Mouse (Mus musculus) granulocyte monocyte progenitor cell, adult 5-6 weeks (primary cell): ENCODE data around the gene Olfr736. TPM values are rescaled to one million over a fixed set of nuclear protein-coding genes. Genes with fewer than 3 reads are reported as not detected.

Source experiments
- ATAC-seq: replicated peaks from 2 replicates; pipeline ENCODE4 v1.8.0; 2016; ENCODE audit warnings: mild to moderate bottlenecking, moderate TSS enrichment, inconsistent platforms; ENCODE audit not compliant: poor library complexity, severe bottlenecking
- total RNA-seq, 2 experiments: library from RNA; stranded (forward) in 1 of 2; stranded (reverse) in 1 of 2; fragments of 200-712, 200-1000 nt in 1 of 2; fragments of >200 nt in 1 of 2; fragmentation: Nextera tagmentation in 1 of 2; gene quantifications; 2 replicates each; pipeline ENCODE4 v1.2.3; 2014 to 2017

The Olfr736 gene
- total RNA-seq (2014; fragmentation: Nextera tagmentation) = not detected in 2 replicates
- total RNA-seq (2017) = not detected in 2 replicates

DNA sequence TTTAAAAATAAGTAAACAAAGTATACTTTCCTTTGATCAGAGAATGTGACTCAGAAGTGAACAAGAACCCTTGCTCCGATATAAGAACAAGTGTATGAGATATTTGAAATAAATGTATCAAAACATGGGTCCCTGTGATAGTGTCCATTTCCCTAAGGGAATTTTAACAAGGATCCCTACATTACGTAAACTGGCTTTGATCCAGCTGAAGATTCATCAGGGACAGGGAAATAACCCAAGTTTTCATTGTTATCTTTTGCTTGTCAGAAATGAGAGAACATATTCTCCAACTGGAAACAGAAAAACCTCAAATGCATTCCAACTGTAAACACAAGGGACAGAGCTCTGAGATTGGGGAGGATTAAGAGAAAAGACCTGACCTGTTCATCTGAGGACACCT lies at the start of gene Olfr736:
TSS of gene Olfr736 (plus strand) at position 301 of the 400 bp plus-strand sequence.
- no peak for ATAC-seq

GRCm38 (mm10) chr14:50348796-50349195 lies 32.2 kb upstream of the Olfr736 start, which contains the start of gene Olfr735:
TSS of gene Olfr735 (minus strand) at chr14:50348872.
- no peak for ATAC-seq

- ATAC-seq = peak; percentile 88
Observed at GRCm38 (mm10) chr14:50352438-50352837, 28.5 kb upstream of the Olfr736 start.

GRCm38 (mm10) chr14:50356725-50357124 lies 24.2 kb upstream of the Olfr736 start:
- ATAC-seq = no peak

DNA sequence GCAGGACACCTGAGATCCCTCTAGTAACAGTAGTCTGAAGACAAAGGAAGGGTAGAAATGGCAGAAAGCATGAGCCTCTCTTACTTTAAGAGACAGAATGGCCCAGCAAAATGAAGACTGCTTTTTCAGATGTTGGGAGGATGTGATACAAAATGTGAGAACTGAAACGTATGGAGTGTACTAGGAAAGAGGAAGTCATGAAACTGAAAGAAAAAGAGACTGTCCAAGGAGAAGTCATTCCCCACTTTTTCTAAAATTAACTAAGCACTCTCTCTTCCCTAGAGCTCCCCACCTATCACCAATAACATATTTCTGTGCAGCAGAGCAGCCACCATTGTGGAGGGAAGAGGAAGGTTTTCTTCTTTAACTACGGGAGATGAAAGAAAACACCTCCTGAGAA lies 23.4 kb upstream of the Olfr736 start, which contains the start of gene Tlr11:
TSS of gene Tlr11 (plus strand) at position 322 of the 400 bp plus-strand sequence.
- peak; percentile 93 for ATAC-seq

DNA sequence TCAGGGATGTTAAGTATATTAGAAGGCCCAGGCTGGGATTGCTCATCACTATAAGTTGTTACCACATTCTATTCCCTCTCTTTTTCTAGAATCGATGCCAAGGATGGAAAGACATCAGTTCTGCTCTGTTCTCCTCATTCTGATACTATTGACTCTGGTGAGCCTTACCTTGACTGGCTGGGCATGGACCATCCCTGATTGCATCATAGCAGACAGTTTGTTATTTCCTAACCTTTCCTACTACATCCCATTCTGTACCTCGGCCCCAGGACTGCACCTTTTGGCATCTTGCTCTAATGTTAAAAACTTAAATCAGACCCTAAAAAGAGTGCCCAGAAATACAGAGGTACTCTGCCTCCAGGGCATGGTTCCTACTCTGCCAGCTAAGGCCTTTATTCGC lies 20.5 kb upstream of the Olfr736 start:
- ATAC-seq = no peak

- ATAC-seq = peak; percentile 56
Observed at GRCm38 (mm10) chr14:50363561-50363960, 17.4 kb upstream of the Olfr736 start.

DNA sequence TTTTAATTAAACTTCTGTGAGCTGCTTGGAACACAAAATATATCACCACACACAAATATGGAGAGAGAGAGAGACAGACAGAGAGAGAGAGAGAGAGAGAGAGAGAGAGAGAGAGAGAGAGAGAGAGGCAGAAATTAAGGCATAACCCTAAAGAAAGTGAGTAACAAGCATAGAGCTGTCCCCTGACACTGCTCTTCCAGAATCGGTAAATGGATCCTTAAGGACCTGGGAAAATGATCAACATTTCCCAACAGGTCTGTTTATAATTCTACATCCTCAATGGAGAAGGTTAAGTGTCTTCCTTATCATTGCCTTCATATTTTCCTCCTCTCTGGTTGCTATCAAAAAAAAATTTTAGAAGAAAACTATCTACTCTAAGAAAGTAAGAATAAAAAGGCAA lies 26.3 kb downstream of the Olfr736 start, which contains the start of gene Olfr738:
TSS of gene Olfr738 (plus strand) at position 301 of the 400 bp plus-strand sequence.
- ATAC-seq = no peak

- ATAC-seq = no peak
Observed at GRCm38 (mm10) chr14:50418326-50418725, 37.4 kb downstream of the Olfr736 start, which contains the start of gene Olfr739. TSS of gene Olfr739 (plus strand) at chr14:50418626.

Other genes starting within 250 kb of the Olfr736 start
- not detected in 2 replicates for gene Olfr728, start 238.5 kb upstream of the Olfr736 start, total RNA-seq (2014; fragmentation: Nextera tagmentation)
- not detected in 2 replicates for gene Olfr728, start 238.5 kb upstream of the Olfr736 start, total RNA-seq (2017)
- gene Olfr729, start 228.3 kb upstream of the Olfr736 start, total RNA-seq (2014; fragmentation: Nextera tagmentation) = not detected in 2 replicates
- not detected in 2 replicates for gene Olfr729, start 228.3 kb upstream of the Olfr736 start, total RNA-seq (2017)
- not detected in 2 replicates for gene Olfr730, start 193.0 kb upstream of the Olfr736 start, total RNA-seq (2014; fragmentation: Nextera tagmentation)
- gene Olfr730, start 193.0 kb upstream of the Olfr736 start, total RNA-seq (2017) = not detected in 2 replicates
- gene Olfr731, start 139.3 kb upstream of the Olfr736 start, total RNA-seq (2014; fragmentation: Nextera tagmentation) = not detected in 2 replicates
- not detected in 2 replicates for gene Olfr731, start 139.3 kb upstream of the Olfr736 start, total RNA-seq (2017)
- gene Olfr732, start 97.0 kb upstream of the Olfr736 start, total RNA-seq (2014; fragmentation: Nextera tagmentation) = not detected in 2 replicates
- gene Olfr732, start 97.0 kb upstream of the Olfr736 start, total RNA-seq (2017) = not detected in 2 replicates
- not detected in 2 replicates for gene Olfr733, start 79.6 kb upstream of the Olfr736 start, total RNA-seq (2014; fragmentation: Nextera tagmentation)
- not detected in 2 replicates for gene Olfr733, start 79.6 kb upstream of the Olfr736 start, total RNA-seq (2017)
- gene Olfr734, start 54.4 kb upstream of the Olfr736 start, total RNA-seq (2014; fragmentation: Nextera tagmentation) = not detected in 2 replicates
- not detected in 2 replicates for gene Olfr734, start 54.4 kb upstream of the Olfr736 start, total RNA-seq (2017)
- gene Olfr735, start 32.3 kb upstream of the Olfr736 start, total RNA-seq (2014; fragmentation: Nextera tagmentation) = not detected in 2 replicates
- not detected in 2 replicates for gene Olfr735, start 32.3 kb upstream of the Olfr736 start, total RNA-seq (2017)
- not detected in 2 replicates for gene Tlr11, start 23.2 kb upstream of the Olfr736 start, total RNA-seq (2014; fragmentation: Nextera tagmentation)
- not detected in 2 replicates for gene Tlr11, start 23.2 kb upstream of the Olfr736 start, total RNA-seq (2017)
- not detected in 2 replicates for gene Olfr738, start 26.4 kb downstream of the Olfr736 start, total RNA-seq (2014; fragmentation: Nextera tagmentation)
- gene Olfr738, start 26.4 kb downstream of the Olfr736 start, total RNA-seq (2017) = not detected in 2 replicates
- gene Olfr739, start 37.5 kb downstream of the Olfr736 start, total RNA-seq (2014; fragmentation: Nextera tagmentation) = not detected in 2 replicates
- gene Olfr739, start 37.5 kb downstream of the Olfr736 start, total RNA-seq (2017) = not detected in 2 replicates
- not detected in 2 replicates for gene Olfr740, start 64.4 kb downstream of the Olfr736 start, total RNA-seq (2014; fragmentation: Nextera tagmentation)
- not detected in 2 replicates for gene Olfr740, start 64.4 kb downstream of the Olfr736 start, total RNA-seq (2017)
- not detected in 2 replicates for gene Olfr741, start 91.6 kb downstream of the Olfr736 start, total RNA-seq (2014; fragmentation: Nextera tagmentation)
- not detected in 2 replicates for gene Olfr741, start 91.6 kb downstream of the Olfr736 start, total RNA-seq (2017)
- not detected in 2 replicates for gene Olfr742, start 122.4 kb downstream of the Olfr736 start, total RNA-seq (2014; fragmentation: Nextera tagmentation)
- gene Olfr742, start 122.4 kb downstream of the Olfr736 start, total RNA-seq (2017) = not detected in 2 replicates
- gene Olfr743, start 140.7 kb downstream of the Olfr736 start, total RNA-seq (2014; fragmentation: Nextera tagmentation) = not detected in 2 replicates
- not detected in 2 replicates for gene Olfr743, start 140.7 kb downstream of the Olfr736 start, total RNA-seq (2017)
- gene Olfr744, start 233.7 kb downstream of the Olfr736 start, total RNA-seq (2014; fragmentation: Nextera tagmentation) = not detected in 2 replicates
- not detected in 2 replicates for gene Olfr744, start 233.7 kb downstream of the Olfr736 start, total RNA-seq (2017)